Mouse (Mus musculus): ENCODE results near the gene Snapc2.

DNA sequence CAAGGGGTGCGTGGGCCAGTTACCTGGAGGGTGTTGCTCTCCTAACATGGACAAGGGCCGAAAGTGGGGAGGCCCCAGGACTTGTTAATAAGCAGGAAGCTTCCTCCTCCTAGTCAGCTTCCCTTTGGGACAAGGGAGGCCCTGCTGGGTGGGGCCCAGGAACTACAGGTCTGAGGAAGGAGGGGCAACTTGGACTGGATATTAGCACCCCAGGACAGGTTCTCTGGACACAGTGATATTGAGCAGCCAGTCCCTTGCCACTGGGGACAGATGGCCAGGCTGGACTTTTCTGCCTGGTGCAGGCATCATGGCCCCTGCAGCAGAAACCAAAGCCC lies 45.9 kb upstream of the Snapc2 start:
- TF ChIP-seq CTCF (IDR thresholded peaks at IDR 0.05; ENCODE audit: low read depth) (no peak), EP300 (IDR thresholded peaks at IDR 0.05; ENCODE audit: low read depth) (no peak)
